Comparison of ENCODE assay signal across 22 mouse cellular contexts in the genomic region with DNA sequence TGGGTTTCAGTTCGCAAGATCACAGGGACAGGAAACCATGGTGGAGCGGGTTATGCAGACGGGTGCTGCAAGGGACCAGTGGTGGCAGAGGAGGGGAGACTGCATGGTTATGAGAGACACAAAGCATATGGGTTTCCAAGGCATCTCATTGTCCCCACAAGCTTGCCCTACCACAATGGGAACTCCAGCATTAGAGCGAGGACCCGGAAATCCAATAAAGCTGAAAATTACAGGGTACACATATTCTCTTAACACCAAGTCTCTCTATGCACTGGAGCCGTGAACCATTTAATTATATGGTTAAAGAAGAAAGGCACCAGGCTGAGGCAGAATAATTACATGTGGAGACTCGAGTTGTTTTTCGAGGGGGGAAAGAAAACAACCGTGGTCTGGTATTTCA.
DNase-seq lines count a peak whose midpoint lies in the region; ATAC-seq lines count a peak whose summit lies in the region.
"Had no signal": no experiment of that assay in that cellular context is flagged by ENCODE, and none has a peak within 500 bp of the region (broad histone marks: within the 10 kb centered on the region; RNA-seq: fewer than 3 reads in every experiment).

No protein-coding gene starts in this region.

- H3K36me3 ChIP-seq in embryonic facial prominence, embryonic 11.5 days (replicated peaks; ENCODE audit: control insufficient read depth, insufficient read depth, low read depth, low read length) = no peaks in the 10 kb centered on the region
- peaks cover 5% of the 10 kb centered on the region; the same call in 1 of the 2 replicates for H3K36me3 ChIP-seq in embryonic facial prominence, embryonic 10.5 days (replicated peaks)
- no peaks in the 10 kb centered on the region for H3K36me3 ChIP-seq in midbrain, embryonic 11.5 days (ENCODE audit: control insufficient read depth, insufficient read depth, low read length)
- H3K36me3 ChIP-seq in midbrain, embryonic 16.5 days (ENCODE audit: control insufficient read depth, insufficient read depth, low read length) = no peaks in the 10 kb centered on the region
- H3K36me3 ChIP-seq: G1E; heart, embryonic 15.5 days had no signal

- H3K27me3 ChIP-seq in embryonic facial prominence, embryonic 11.5 days (ENCODE audit: control insufficient read depth, insufficient read depth, low read length) = no peaks in the 10 kb centered on the region
- H3K27me3 ChIP-seq in embryonic facial prominence, embryonic 10.5 days (replicated peaks; ENCODE audit: low read depth, poor library complexity, severe bottlenecking) = no peaks in the 10 kb centered on the region
- no peaks in the 10 kb centered on the region for H3K27me3 ChIP-seq in midbrain, embryonic 11.5 days (ENCODE audit: control insufficient read depth, insufficient read depth, low read length)
- no peaks in the 10 kb centered on the region for H3K27me3 ChIP-seq in midbrain, embryonic 16.5 days (ENCODE audit: control insufficient read depth, insufficient read depth, low read depth, low read length)
- H3K27me3 ChIP-seq: embryonic facial prominence, embryonic 12.5 days; heart, embryonic 15.5 days; hindbrain, embryonic 13.5 days had no signal

- H3K4me1 ChIP-seq in embryonic facial prominence, embryonic 11.5 days (ENCODE audit: control insufficient read depth, insufficient read depth, low read length) = no peaks in the 10 kb centered on the region
- peaks cover 22% of the 10 kb centered on the region for H3K4me1 ChIP-seq in embryonic facial prominence, embryonic 10.5 days
- no peaks in the 10 kb centered on the region for H3K4me1 ChIP-seq in midbrain, embryonic 11.5 days (ENCODE audit: control insufficient read depth, insufficient read depth, low read length)
- no peaks in the 10 kb centered on the region for H3K4me1 ChIP-seq in midbrain, embryonic 16.5 days (ENCODE audit: control insufficient read depth, insufficient read depth, low read length)

- no peaks in the 10 kb centered on the region for H3K9me3 ChIP-seq in embryonic facial prominence, embryonic 11.5 days (replicated peaks; ENCODE audit: control insufficient read depth, low read length)
- H3K9me3 ChIP-seq in embryonic facial prominence, embryonic 10.5 days = no peaks in the 10 kb centered on the region
- no peaks in the 10 kb centered on the region for H3K9me3 ChIP-seq in midbrain, embryonic 11.5 days (ENCODE audit: control insufficient read depth, low read length)
- no peaks in the 10 kb centered on the region for H3K9me3 ChIP-seq in midbrain, embryonic 16.5 days (replicated peaks; ENCODE audit: control insufficient read depth, low read length, poor library complexity, severe bottlenecking)
- H3K9me3 ChIP-seq: embryonic facial prominence, embryonic 12.5 days; heart, embryonic 15.5 days; hindbrain, embryonic 13.5 days had no signal

- 59% methylated on average over 9 of the region's 9 CpGs for WGBS in embryonic facial prominence, embryonic 11.5 days
- WGBS in embryonic facial prominence, embryonic 10.5 days = 69% methylated on average over 9 of the region's 9 CpGs
- WGBS in midbrain, embryonic 11.5 days = 78% methylated on average over 9 of the region's 9 CpGs
- WGBS in midbrain, embryonic 16.5 days = 56% methylated on average over 9 of the region's 9 CpGs

- intact Hi-C loops in left cerebral cortex, postnatal 14 days (cut with DNase I) = no loop called here

- H3K9ac ChIP-seq in embryonic facial prominence, embryonic 11.5 days (replicated peaks; ENCODE audit: low read length) = no peak overlapping the region
- no peak overlapping the region for H3K9ac ChIP-seq in midbrain, embryonic 11.5 days (ENCODE audit: low read length)
- H3K9ac ChIP-seq in midbrain, embryonic 16.5 days (ENCODE audit: low read depth, low read length) = no peak overlapping the region
- H3K9ac ChIP-seq: embryonic facial prominence, embryonic 12.5 days; heart, embryonic 15.5 days; hindbrain, embryonic 13.5 days had no signal

- DNase-seq in embryonic facial prominence, embryonic 11.5 days (ENCODE audit: low spot score) = peak; percentile 26
- no peak for DNase-seq in embryonic facial prominence, embryonic 10.5 days (ENCODE audit: low spot score)
- peak; percentile 17 for DNase-seq in midbrain, embryonic 11.5 days (ENCODE audit: low spot score, missing footprints)
- peak; percentile 49 for DNase-seq in brain, adult 2 months (ENCODE audit: low read depth, low spot score)
- DNase-seq in thymus, postnatal 25 days = peak; percentile 14
- DNase-seq in left cerebral cortex, postnatal 14 days (ENCODE audit: low spot score in 2 of 2) = no peak
- DNase-seq: adrenal gland, postnatal 10 days; B cell, adult 2 months; cerebellum, adult 18-20 months; cerebellum, adult 9-11 months; gastrocnemius, postnatal 36 days; heart, adult 2 months; heart, postnatal 14 days had no signal

- no peak overlapping the region for H3K4me2 ChIP-seq in embryonic facial prominence, embryonic 11.5 days (ENCODE audit: low read depth, low read length)
- H3K4me2 ChIP-seq in midbrain, embryonic 11.5 days = no peak overlapping the region
- H3K4me2 ChIP-seq in midbrain, embryonic 16.5 days (ENCODE audit: low read length) = no peak overlapping the region
- H3K4me2 ChIP-seq: embryonic facial prominence, embryonic 12.5 days; heart, embryonic 11.5 days; heart, embryonic 15.5 days; hindbrain, embryonic 13.5 days had no signal

- ATAC-seq in embryonic facial prominence, embryonic 11.5 days (replicated peaks; ENCODE audit: insufficient number of reproducible peaks, low FRiP score, low TSS enrichment, low read depth) = no peak
- ATAC-seq in midbrain, embryonic 11.5 days (ENCODE audit: low FRiP score) = no peak
- no peak for ATAC-seq in midbrain, embryonic 16.5 days
- ATAC-seq: CD4-positive, CD25-positive, alpha-beta regulatory T cell, adult 4 months; forebrain, embryonic 16.5 days had no signal

- no peak overlapping the region for H3K27ac ChIP-seq in embryonic facial prominence, embryonic 11.5 days (replicated peaks; ENCODE audit: low read depth, low read length)
- H3K27ac ChIP-seq in embryonic facial prominence, embryonic 10.5 days (replicated peaks) = no peak overlapping the region; the same call in 1 of the 2 replicates
- no peak overlapping the region for H3K27ac ChIP-seq in midbrain, embryonic 11.5 days (ENCODE audit: low read depth, low read length)
- H3K27ac ChIP-seq in midbrain, embryonic 16.5 days (ENCODE audit: low read length) = no peak overlapping the region
- H3K27ac ChIP-seq: embryonic facial prominence, embryonic 12.5 days; heart, adult 2 months; heart, embryonic 15.5 days; hindbrain, embryonic 13.5 days; hindbrain, postnatal 0 days had no signal

- no peak overlapping the region for H3K4me3 ChIP-seq in embryonic facial prominence, embryonic 11.5 days (ENCODE audit: low read depth, low read length)
- H3K4me3 ChIP-seq in embryonic facial prominence, embryonic 10.5 days = no peak overlapping the region
- H3K4me3 ChIP-seq in midbrain, embryonic 11.5 days (ENCODE audit: low read depth, low read length) = no peak overlapping the region
- H3K4me3 ChIP-seq in midbrain, embryonic 16.5 days (ENCODE audit: low read depth, low read length) = no peak overlapping the region
- H3K4me3 ChIP-seq: embryonic facial prominence, embryonic 12.5 days; heart, adult 2 months; heart, embryonic 15.5 days; hindbrain, embryonic 13.5 days had no signal

Comparison
In these comparisons a context has a peak if more than half of its experiments do, and no peak if none do; other contexts are left out.
1. DNase-seq: peak in embryonic facial prominence, embryonic 11.5 days (single experiment), midbrain, embryonic 11.5 days (single experiment), brain, adult 2 months (single experiment) and thymus, postnatal 25 days (single experiment); none in embryonic facial prominence, embryonic 10.5 days (single experiment) and left cerebral cortex, postnatal 14 days (0 of 2).